Mouse (Mus musculus) liver, embryonic 13.5 days (tissue): Measurements from ENCODE around the gene Islr2. TPM values are rescaled to one million over a fixed set of nuclear protein-coding genes. Genes with fewer than 3 reads are reported as not detected.
A peak's percentile ranks its signal among the peaks of the same experiment; 100 is the strongest.

Experiments
- ATAC-seq: fragments of 200-750 bp; cut with Nextera tagmentation; 2 replicates; pipeline ENCODE4 v1.8.0; 2017; ENCODE audit warnings: low read depth, mild to moderate bottlenecking, moderate number of reproducible peaks, moderate library complexity
- DNase-seq: peaks from one replicate; pipeline ENCODE4 v3.0.0; 2022
- H3K27ac ChIP-seq: fragments of 300-500 bp; sonication (generic); 2 replicates; pipeline ENCODE4 v1.5.1; 2015; ENCODE audit warnings: moderate library complexity, mild to moderate bottlenecking, inconsistent platforms
- H3K27me3 ChIP-seq: fragments of 300-500 bp; sonication (generic); 2 replicates; pipeline ENCODE4 v1.6.1; 2015; ENCODE audit warnings: mild to moderate bottlenecking, inconsistent platforms
- H3K36me3 ChIP-seq: fragments of 300-500 bp; sonication (generic); 2 replicates; pipeline ENCODE4 v1.6.1; 2015; ENCODE audit warnings: mild to moderate bottlenecking, inconsistent platforms
- H3K4me1 ChIP-seq: fragments of 300-500 bp; sonication (generic); replicated peaks from 2 replicates; pipeline ENCODE4 v1.6.1; 2015; ENCODE audit warnings: inconsistent platforms
- H3K4me2 ChIP-seq: fragments of 300-500 bp; sonication (generic); 2 replicates; pipeline ENCODE4 v1.6.1; 2015; ENCODE audit warnings: inconsistent platforms, mild to moderate bottlenecking, moderate library complexity
- H3K4me3 ChIP-seq: fragments of 300-500 bp; sonication (generic); replicated peaks from 2 replicates; pipeline ENCODE4 v1.5.1; 2015; ENCODE audit warnings: mild to moderate bottlenecking, inconsistent platforms
- H3K9ac ChIP-seq: fragments of 300-500 bp; sonication (generic); 2 replicates; pipeline ENCODE4 v1.6.1; 2015; ENCODE audit warnings: mild to moderate bottlenecking, inconsistent platforms
- H3K9me3 ChIP-seq: fragments of 300-500 bp; sonication (generic); replicated peaks from 2 replicates; pipeline ENCODE4 v1.6.1; 2016; ENCODE audit warnings: inconsistent platforms
- WGBS: fragments of 180-500 bp; shearing (Covaris S2); methylation state at CpG from one replicate; pipeline ENCODE4 v1.1.7; 2015; ENCODE audit not compliant: insufficient replicate concordance; 5-methylcytosine and 5-hydroxymethylcytosine counted together
- polyA plus RNA-seq: library from polyadenylated mRNA; unstranded; fragments of >200 nt; fragmentation: Nextera tagmentation; extraction: Ambion mirVana; gene quantifications from 2 replicates; pipeline ENCODE4 v1.2.1, GENCODE M21; 2015

Islr2 gene
- polyA plus RNA-seq, 1 experiment from 2014 or later: 0.03 TPM

- Histone ChIP-seq H3K27ac (no peak overlapping the region), H3K36me3 (peaks cover 31% of the 10 kb centered on the region), H3K27me3 (peaks cover 3% of the 10 kb centered on the region; the same call in 1 of the 2 replicates), H3K4me3 (no peak overlapping the region), H3K4me1 (peaks cover 42% of the 10 kb centered on the region), H3K9me3 (no peaks in the 10 kb centered on the region), H3K4me2 (no peak overlapping the region), H3K9ac (no peak overlapping the region)
- WGBS: 52% methylated on average over 6 of the region's 6 CpGs
- DNase-seq (no peak), ATAC-seq (no peak)
Measured at GRCm38 (mm10) chr9:58216402-58216801, 12.3 kb upstream of the Islr2 start.

GRCm38 (mm10) chr9:58214519-58215180 is 10.5 kb upstream of the Islr2 start:
- Histone ChIP-seq H3K9me3 (no peaks in the 10 kb centered on the region), H3K4me1 (peaks cover 52% of the 10 kb centered on the region), H3K4me2 (peak overlapping the region; percentile 68), H3K27me3 (peaks cover 8% of the 10 kb centered on the region; the same call in 1 of the 2 replicates), H3K9ac (peak overlapping the region; percentile 59), H3K4me3 (peak overlapping the region; percentile 35; the same call in 1 of the 2 replicates), H3K36me3 (peaks cover 13% of the 10 kb centered on the region), H3K27ac (peak overlapping the region; percentile 89)
- 25% methylated on average over 8 of the region's 8 CpGs for WGBS
- DNase-seq (peak; percentile 54), ATAC-seq (peak; percentile 86)

GRCm38 (mm10) chr9:58213865-58214264 is 9.7 kb upstream of the Islr2 start:
- Histone ChIP-seq H3K9ac (peak overlapping the region; percentile 63), H3K27ac (peak overlapping the region; percentile 89), H3K4me2 (peak overlapping the region; percentile 68), H3K9me3 (no peaks in the 10 kb centered on the region), H3K27me3 (peaks cover 13% of the 10 kb centered on the region; the same call in 1 of the 2 replicates), H3K4me1 (peaks cover 52% of the 10 kb centered on the region), H3K36me3 (peaks cover 6% of the 10 kb centered on the region; the same call in 1 of the 2 replicates), H3K4me3 (peak overlapping the region; percentile 35)
- WGBS: 2% methylated on average over 5 of the region's 5 CpGs
- ATAC-seq (peak; percentile 95), DNase-seq (peak; percentile 78)

- H3K4me1 ChIP-seq: peaks cover 52% of the 10 kb centered on the region
- H3K9me3 ChIP-seq: no peaks in the 10 kb centered on the region
- H3K4me2 ChIP-seq: peak overlapping the region; percentile 68
- H3K9ac ChIP-seq: peak overlapping the region; percentile 63
- 0 out of 2 replicates have a peak, but pooled peaks cover under 1% of the 10 kb centered on the region for H3K36me3 ChIP-seq
- H3K4me3 ChIP-seq: peak overlapping the region; percentile 35; the same call in 1 of the 2 replicates
- 30% methylated on average over 5 of the region's 5 CpGs for WGBS
- H3K27ac ChIP-seq: peak overlapping the region; percentile 89
- ATAC-seq: peak; percentile 72
- no peak for DNase-seq
- peaks cover 13% of the 10 kb centered on the region; the same call in 1 of the 2 replicates for H3K27me3 ChIP-seq
Measured at GRCm38 (mm10) chr9:58213377-58213776, 9.3 kb upstream of the Islr2 start.

- H3K4me1 ChIP-seq: peaks cover 43% of the 10 kb centered on the region
- H3K27ac ChIP-seq: no peak overlapping the region
- 36% methylated on average over 2 of the region's 2 CpGs for WGBS
- peaks cover 36% of the 10 kb centered on the region for H3K27me3 ChIP-seq
- no peak overlapping the region for H3K4me3 ChIP-seq
- no peak overlapping the region for H3K9ac ChIP-seq
- H3K36me3 ChIP-seq: no peaks in the 10 kb centered on the region
- no peak for ATAC-seq
- no peak overlapping the region for H3K4me2 ChIP-seq
- DNase-seq: no peak
- no peaks in the 10 kb centered on the region for H3K9me3 ChIP-seq
Measured at GRCm38 (mm10) chr9:58210304-58210627, 6.1 kb upstream of the Islr2 start.

- no peaks in the 10 kb centered on the region for H3K9me3 ChIP-seq
- H3K36me3 ChIP-seq: no peaks in the 10 kb centered on the region
- ATAC-seq (no peak), DNase-seq (no peak)
- no peak overlapping the region for H3K9ac ChIP-seq
- H3K4me3 ChIP-seq: no peak overlapping the region
- WGBS: 71% methylated on average over 8 of the region's 8 CpGs
- no peak overlapping the region for H3K27ac ChIP-seq
- H3K27me3 ChIP-seq: peaks cover 42% of the 10 kb centered on the region
- H3K4me2 ChIP-seq: no peak overlapping the region
- H3K4me1 ChIP-seq: peaks cover 38% of the 10 kb centered on the region
Measured at GRCm38 (mm10) chr9:58209462-58210303, 5.6 kb upstream of the Islr2 start.

GRCm38 (mm10) chr9:58206013-58206412 is 1.9 kb upstream of the Islr2 start:
- Histone ChIP-seq H3K36me3 (no peaks in the 10 kb centered on the region), H3K4me3 (no peak overlapping the region), H3K4me1 (peaks cover 18% of the 10 kb centered on the region), H3K9me3 (no peaks in the 10 kb centered on the region), H3K27ac (no peak overlapping the region), H3K9ac (no peak overlapping the region), H3K27me3 (peaks cover 75% of the 10 kb centered on the region), H3K4me2 (no peak overlapping the region)
- 74% methylated on average over 7 of the region's 7 CpGs for WGBS
- ATAC-seq (no peak), DNase-seq (no peak)

- H3K27ac ChIP-seq: no peak overlapping the region
- H3K36me3 ChIP-seq: no peaks in the 10 kb centered on the region
- H3K4me1 ChIP-seq: peaks cover 8% of the 10 kb centered on the region
- DNase-seq (peak; percentile 75), ATAC-seq (peak; percentile 79)
- no peaks in the 10 kb centered on the region for H3K9me3 ChIP-seq
- peak overlapping the region; percentile 56 for H3K4me3 ChIP-seq
- peak overlapping the region; percentile 68 for H3K4me2 ChIP-seq
- peaks cover 83% of the 10 kb centered on the region for H3K27me3 ChIP-seq
- H3K9ac ChIP-seq: peak overlapping the region; percentile 49; the same call in 1 of the 2 replicates
- WGBS: 3% methylated on average over 18 of the region's 18 CpGs
Measured at GRCm38 (mm10) chr9:58204448-58205000, 405 bp upstream of the Islr2 start.

GRCm38 (mm10) chr9:58202676-58203453 is 1.3 kb downstream of the Islr2 start:
- WGBS: 9% methylated on average over 14 of the region's 14 CpGs
- Histone ChIP-seq H3K4me3 (no peak overlapping the region), H3K4me1 (peaks cover 18% of the 10 kb centered on the region)

GRCm38 (mm10) chr9:58201861-58202549 is 2.1 kb downstream of the Islr2 start:
- DNase-seq (no peak), ATAC-seq (no peak)
- no peak overlapping the region for H3K9ac ChIP-seq
- H3K4me1 ChIP-seq: peaks cover 24% of the 10 kb centered on the region
- H3K27ac ChIP-seq: no peak overlapping the region
- peaks cover 99% of the 10 kb centered on the region for H3K27me3 ChIP-seq
- H3K36me3 ChIP-seq: no peaks in the 10 kb centered on the region
- H3K4me3 ChIP-seq: no peak overlapping the region
- H3K4me2 ChIP-seq: no peak overlapping the region
- H3K9me3 ChIP-seq: no peaks in the 10 kb centered on the region
- 3% methylated on average over 37 of the region's 37 CpGs for WGBS

More at GRCm38 (mm10) chr9:58202676-58203453, 1.3 kb downstream of the Islr2 start:
- Histone ChIP-seq H3K27me3 (peaks cover 96% of the 10 kb centered on the region), H3K9ac (no peak overlapping the region), H3K27ac (no peak overlapping the region), H3K36me3 (no peaks in the 10 kb centered on the region), H3K9me3 (no peaks in the 10 kb centered on the region), H3K4me2 (no peak overlapping the region)
- DNase-seq (no peak), ATAC-seq (no peak)
